Mouse (Mus musculus): ENCODE results near the gene Gng7. TPM values are rescaled to one million over a fixed set of nuclear protein-coding genes. Genes with fewer than 3 reads are reported as not detected.

Gng7 gene
- polyA plus RNA-seq, 1 experiment, result 0.43 TPM

GRCm38 (mm10) chr10:80915736-80916135 lies 99.0 kb downstream of the Gng7 start:
- TF ChIP-seq GATA1 (IDR thresholded peaks at IDR 0.05; ENCODE audit: low read length), result no peak

- TF ChIP-seq GATA1 (IDR thresholded peaks at IDR 0.05; ENCODE audit: low read length), result peak; percentile 14
These were observed 99.5 kb downstream of the Gng7 start for GRCm38 (mm10) chr10:80915260-80915659.

DNA sequence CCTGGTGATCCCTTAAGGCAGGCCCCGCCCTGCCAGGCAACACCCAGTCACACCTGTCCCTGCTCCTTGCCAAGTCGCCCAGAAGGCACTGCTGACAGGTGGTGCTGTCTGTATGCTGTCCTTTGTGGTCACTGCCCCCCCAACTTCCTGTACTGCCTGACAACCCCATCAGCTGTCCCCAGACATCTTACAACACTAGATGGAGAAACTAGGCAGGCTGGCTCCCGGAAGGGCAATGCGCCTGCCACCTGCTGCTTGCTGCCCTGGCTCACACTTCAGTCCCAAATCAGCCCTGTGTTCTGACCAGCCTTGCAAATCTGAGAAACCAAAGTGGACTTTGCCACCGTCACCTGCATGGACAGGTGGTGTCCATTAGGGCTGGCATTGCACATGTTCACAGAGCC lies 100.5 kb downstream of the Gng7 start:
- no peak for TF ChIP-seq GATA1 (IDR thresholded peaks at IDR 0.05; ENCODE audit: low read length)

GRCm38 (mm10) chr10:80913364-80914011 lies 101.3 kb downstream of the Gng7 start:
- no peak for TF ChIP-seq GATA1 (IDR thresholded peaks at IDR 0.05; ENCODE audit: low read length)

DNA sequence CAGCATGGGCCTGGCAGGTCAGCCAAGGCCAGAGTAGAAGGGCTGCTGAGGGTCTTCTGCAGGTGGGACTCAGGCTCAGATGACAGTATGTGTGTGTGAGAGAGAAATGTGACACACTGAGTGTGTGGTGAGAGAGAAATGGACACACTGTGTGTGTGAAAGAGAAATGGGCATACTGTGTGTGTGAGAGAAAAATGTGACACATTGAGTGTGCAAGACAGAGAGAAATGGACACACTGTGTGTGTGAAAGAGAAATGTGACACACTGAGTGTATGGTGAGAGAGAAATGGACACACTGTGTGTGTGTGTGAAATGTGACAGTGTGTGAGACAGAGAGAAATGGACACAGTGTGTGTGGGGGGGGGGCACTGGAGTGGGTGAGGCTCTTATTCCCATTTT lies 102.9 kb downstream of the Gng7 start:
- no peak for TF ChIP-seq GATA1 (IDR thresholded peaks at IDR 0.05; ENCODE audit: low read length)

- TF ChIP-seq GATA1 (IDR thresholded peaks at IDR 0.05; ENCODE audit: low read length), result no peak
These were observed 103.4 kb downstream of the Gng7 start for GRCm38 (mm10) chr10:80911354-80911753.

- no peak for TF ChIP-seq GATA1 (IDR thresholded peaks at IDR 0.05; ENCODE audit: low read length)
These were observed 105.2 kb downstream of the Gng7 start for GRCm38 (mm10) chr10:80909375-80910162.

GRCm38 (mm10) chr10:80904709-80905108 lies 110.0 kb downstream of the Gng7 start:
- TF ChIP-seq GATA1 (IDR thresholded peaks at IDR 0.05; ENCODE audit: low read length), result no peak

- TF ChIP-seq GATA1 (IDR thresholded peaks at IDR 0.05; ENCODE audit: low read length), result no peak
These were observed 110.6 kb downstream of the Gng7 start for GRCm38 (mm10) chr10:80904004-80904693.

- no peak for TF ChIP-seq GATA1 (IDR thresholded peaks at IDR 0.05; ENCODE audit: low read length)
These were observed 111.5 kb downstream of the Gng7 start for GRCm38 (mm10) chr10:80903282-80903681.

DNA sequence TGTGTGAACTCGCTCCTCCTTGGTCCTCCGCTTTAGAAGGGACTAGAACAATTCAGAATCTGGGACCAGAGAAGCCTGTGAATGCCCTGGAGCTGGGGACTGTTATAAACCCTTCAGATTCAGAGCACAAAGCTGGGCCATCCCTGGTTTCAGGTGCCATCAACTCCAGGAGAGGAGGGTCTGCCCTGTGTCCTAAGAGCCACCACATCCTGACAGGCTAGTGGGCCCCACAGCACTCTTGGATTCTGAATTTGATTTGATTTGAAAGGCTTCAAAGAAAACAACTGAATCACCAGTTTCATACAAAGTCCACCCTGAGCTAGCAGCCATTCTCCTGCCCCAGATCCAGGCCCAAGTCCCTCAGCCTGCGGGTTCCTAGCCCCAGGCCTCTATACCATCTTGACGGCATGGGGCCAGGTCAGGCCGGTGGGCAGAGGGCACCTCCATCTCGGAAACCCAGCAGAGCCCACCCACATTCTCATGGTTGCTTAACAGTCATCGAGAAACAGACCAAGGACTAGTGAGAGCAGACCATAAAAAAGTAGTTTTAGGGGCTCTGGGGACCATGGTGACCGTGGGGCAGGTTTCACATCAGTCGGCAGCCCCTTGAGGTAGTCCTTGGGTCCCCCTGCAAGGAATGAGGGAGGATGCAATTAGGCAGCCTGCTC lies 112.3 kb downstream of the Gng7 start:
- no peak for TF ChIP-seq GATA1 (IDR thresholded peaks at IDR 0.05; ENCODE audit: low read length)

DNA sequence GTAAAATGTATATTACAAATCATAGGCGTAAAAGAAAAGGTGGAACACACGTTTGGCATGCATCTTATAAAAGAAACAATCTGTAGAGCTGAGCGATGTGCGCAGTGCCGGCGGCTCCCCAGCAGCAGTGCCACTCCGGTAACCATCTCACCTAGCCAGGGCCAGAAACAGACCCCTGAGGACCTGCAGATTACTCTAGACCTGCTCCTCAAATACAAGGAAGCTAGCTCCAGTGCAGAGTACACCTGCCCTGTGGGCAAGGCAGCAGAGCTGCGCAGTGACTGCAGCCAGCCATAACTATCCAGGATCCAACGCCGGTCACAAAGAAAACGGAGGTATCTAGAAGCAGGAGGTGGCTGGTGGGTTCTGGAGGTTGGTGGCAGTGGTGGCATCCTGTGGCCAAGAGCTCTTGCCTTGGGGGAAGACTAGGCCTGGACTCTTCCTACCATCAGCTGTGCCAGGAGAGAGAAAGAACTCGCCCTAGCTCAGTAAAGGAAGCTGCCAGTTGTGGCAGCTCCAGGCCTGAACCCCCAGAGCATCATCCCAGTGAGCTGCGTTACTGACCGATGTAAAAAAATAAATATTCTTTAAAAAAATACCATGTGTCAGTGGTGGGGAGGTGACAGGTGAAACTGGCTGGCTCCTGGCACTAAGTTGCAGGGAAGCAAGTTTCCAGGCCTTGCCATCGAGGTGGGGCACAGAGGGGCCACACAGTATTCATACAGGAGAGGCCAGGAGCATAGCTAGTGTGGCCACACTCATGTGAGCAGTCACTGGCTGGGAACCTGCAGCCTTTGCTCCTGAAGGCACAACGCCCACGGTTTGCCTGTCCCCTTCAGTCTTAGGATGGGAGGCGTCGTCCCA lies 113.1 kb downstream of the Gng7 start:
- TF ChIP-seq GATA1 (IDR thresholded peaks at IDR 0.05; ENCODE audit: low read length), result no peak

GRCm38 (mm10) chr10:80900318-80901247 lies 114.2 kb downstream of the Gng7 start, which contains the start of gene Timm13:
Gene Timm13 (minus strand): TSS chr10:80900969.
- TF ChIP-seq GATA1 (IDR thresholded peaks at IDR 0.05; ENCODE audit: low read length), result no peak

Measured in G1E-ER4 (cell line).